Mouse (Mus musculus): ENCODE data around the gene Tlx2. TPM values are rescaled to one million over a fixed set of nuclear protein-coding genes. Genes with fewer than 3 reads are reported as not detected.

Tlx2 gene
- polyA plus RNA-seq, 1 experiment from 2014 or later, result 3.4 TPM

DNA sequence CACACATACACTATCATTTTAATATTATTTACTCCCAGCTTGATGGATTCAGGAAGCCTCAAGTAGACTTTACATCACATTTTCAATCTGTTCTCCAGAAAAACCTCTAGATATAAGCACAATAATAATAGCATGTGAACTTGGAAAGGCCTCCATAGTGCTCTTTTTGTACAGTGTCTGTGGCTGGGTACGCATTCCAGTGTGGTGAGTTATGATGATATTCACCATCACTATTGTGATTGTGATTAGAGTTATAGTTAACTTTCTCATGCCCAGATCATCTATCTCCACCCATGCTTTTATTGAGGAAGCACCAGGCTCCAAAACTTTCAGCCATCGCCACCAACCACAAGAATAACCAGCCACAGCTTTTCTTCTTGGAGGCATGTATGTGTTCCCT lies 46.3 kb downstream of the Tlx2 start:
- Histone ChIP-seq H3K27me3 (ENCODE audit: control insufficient read depth, insufficient read depth, low read length) (no peaks in the 10 kb centered on the region), H3K27ac (ENCODE audit: low read length) (no peak overlapping the region), H3K9me3 (replicated peaks; ENCODE audit: control insufficient read depth, low read length) (no peaks in the 10 kb centered on the region), H3K36me3 (ENCODE audit: control insufficient read depth, insufficient read depth, low read length) (no peaks in the 10 kb centered on the region), H3K4me3 (replicated peaks; ENCODE audit: low read length) (no peak overlapping the region), H3K9ac (ENCODE audit: low read length) (no peak overlapping the region), H3K4me1 (ENCODE audit: control insufficient read depth, insufficient read depth, low read length) (no peaks in the 10 kb centered on the region; the same call in 1 of the 2 replicates), H3K4me2 (ENCODE audit: low read depth, low read length) (no peak overlapping the region)
- WGBS, result 86% methylated on average over 2 of the region's 2 CpGs
- ATAC-seq (ENCODE audit: insufficient read depth, low FRiP score), result no peak

DNA sequence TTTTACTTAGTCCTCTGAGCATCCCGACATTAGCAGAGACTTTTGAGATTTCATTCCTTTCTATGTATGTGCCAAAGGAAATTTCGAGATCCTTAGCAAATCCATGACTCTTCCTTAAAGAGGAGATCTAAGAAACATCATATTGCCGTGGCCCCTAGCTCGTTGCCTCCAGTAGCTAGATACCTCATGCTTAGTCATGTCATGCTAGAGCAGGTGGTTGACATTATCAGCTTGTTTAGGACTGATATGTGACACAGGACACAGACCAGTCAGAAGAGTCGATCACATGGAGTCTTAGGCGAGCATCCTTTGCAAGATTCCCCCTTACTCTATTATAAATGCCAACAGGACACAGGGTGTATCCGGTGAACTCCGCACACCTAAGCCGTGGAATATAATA lies 47.1 kb downstream of the Tlx2 start:
- Histone ChIP-seq H3K27me3 (ENCODE audit: control insufficient read depth, insufficient read depth, low read length) (no peaks in the 10 kb centered on the region), H3K9ac (ENCODE audit: low read length) (no peak overlapping the region), H3K9me3 (replicated peaks; ENCODE audit: control insufficient read depth, low read length) (no peaks in the 10 kb centered on the region), H3K36me3 (ENCODE audit: control insufficient read depth, insufficient read depth, low read length) (no peaks in the 10 kb centered on the region), H3K4me2 (ENCODE audit: low read depth, low read length) (no peak overlapping the region), H3K4me3 (replicated peaks; ENCODE audit: low read length) (no peak overlapping the region), H3K27ac (ENCODE audit: low read length) (no peak overlapping the region), H3K4me1 (ENCODE audit: control insufficient read depth, insufficient read depth, low read length) (no peaks in the 10 kb centered on the region; the same call in 1 of the 2 replicates)
- no peak for ATAC-seq (ENCODE audit: insufficient read depth, low FRiP score)
- 84% methylated on average over 9 of the region's 9 CpGs for WGBS

DNA sequence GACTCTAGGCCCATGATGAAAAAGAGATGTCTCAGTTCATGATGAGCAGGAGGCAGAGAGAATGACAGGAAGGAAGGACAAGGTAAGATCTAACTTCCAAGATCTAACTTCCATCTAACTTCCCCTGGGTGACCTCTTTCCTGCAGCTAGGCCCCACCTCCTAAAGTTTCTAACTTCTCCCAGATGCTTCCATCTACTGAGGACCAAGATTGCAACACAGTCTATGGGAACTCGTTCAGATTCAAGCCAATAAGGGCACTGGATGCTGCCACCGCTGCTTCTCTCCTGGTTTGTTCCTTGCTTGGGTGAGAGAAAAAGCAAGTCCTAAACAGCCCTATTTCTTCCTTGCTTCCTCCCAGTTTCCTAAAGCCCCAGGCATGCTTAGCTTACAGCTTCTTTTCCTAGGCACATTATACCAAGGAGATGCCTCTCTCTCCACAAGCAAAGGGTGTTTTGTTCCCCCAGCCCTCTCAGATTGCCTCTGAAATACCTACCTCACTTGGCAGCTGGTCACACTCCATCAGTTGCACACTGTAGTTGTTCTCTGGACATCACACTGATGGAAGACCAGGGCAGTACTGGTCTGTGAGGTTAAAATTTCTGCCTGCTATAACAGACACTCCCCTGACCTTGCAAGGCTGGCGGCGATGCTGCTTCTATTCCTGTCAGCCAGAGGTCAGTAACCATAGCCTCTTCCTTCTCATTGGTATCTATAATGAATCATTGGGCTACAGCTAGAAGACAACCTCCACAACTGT lies 49.1 kb downstream of the Tlx2 start:
- ATAC-seq (ENCODE audit: insufficient read depth, low FRiP score), result no peak

DNA sequence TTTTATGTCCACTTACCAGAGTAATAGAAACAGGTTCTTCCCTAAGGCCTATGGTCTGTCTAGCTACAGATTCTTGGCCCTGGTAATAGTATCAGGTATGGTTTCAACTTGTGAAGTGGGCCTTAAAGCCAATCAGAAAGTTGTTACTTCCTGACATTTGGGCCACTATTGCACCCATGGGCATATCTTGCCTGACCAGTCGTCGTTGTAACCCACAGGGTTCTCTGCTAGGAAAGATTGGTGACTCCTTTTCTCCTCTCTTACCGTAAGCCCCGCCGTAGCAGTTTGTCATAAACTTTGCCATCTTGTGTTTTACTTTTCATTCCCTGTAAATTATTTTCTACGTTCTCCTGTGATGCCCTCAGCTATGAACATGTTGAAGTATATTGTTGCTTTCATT lies 50.0 kb downstream of the Tlx2 start:
- H3K4me1 ChIP-seq (ENCODE audit: control insufficient read depth, insufficient read depth, low read length), result no peaks in the 10 kb centered on the region; the same call in 1 of the 2 replicates
- no peak for ATAC-seq (ENCODE audit: insufficient read depth, low FRiP score)
- no peaks in the 10 kb centered on the region for H3K9me3 ChIP-seq (replicated peaks; ENCODE audit: control insufficient read depth, low read length)
- H3K27ac ChIP-seq (ENCODE audit: low read length), result no peak overlapping the region
- no peak overlapping the region for H3K4me2 ChIP-seq (ENCODE audit: low read depth, low read length)
- WGBS, result 88% methylated on average over 6 of the region's 6 CpGs
- H3K27me3 ChIP-seq (ENCODE audit: control insufficient read depth, insufficient read depth, low read length), result no peaks in the 10 kb centered on the region
- no peaks in the 10 kb centered on the region for H3K36me3 ChIP-seq (ENCODE audit: control insufficient read depth, insufficient read depth, low read length)
- H3K9ac ChIP-seq (ENCODE audit: low read length), result no peak overlapping the region
- no peak overlapping the region for H3K4me3 ChIP-seq (replicated peaks; ENCODE audit: low read length)

More for the DNA sequence above, 49.1 kb downstream of the Tlx2 start:
- H3K4me2 ChIP-seq (ENCODE audit: low read depth, low read length), result no peak overlapping the region
- no peaks in the 10 kb centered on the region for H3K4me1 ChIP-seq (ENCODE audit: control insufficient read depth, insufficient read depth, low read length)
- no peak overlapping the region for H3K27ac ChIP-seq (ENCODE audit: low read length)
- H3K9ac ChIP-seq (ENCODE audit: low read length), result no peak overlapping the region
- 79% methylated on average over 4 of the region's 4 CpGs for WGBS
- H3K4me3 ChIP-seq (replicated peaks; ENCODE audit: low read length), result no peak overlapping the region
- no peaks in the 10 kb centered on the region for H3K36me3 ChIP-seq (ENCODE audit: control insufficient read depth, insufficient read depth, low read length)
- H3K9me3 ChIP-seq (replicated peaks; ENCODE audit: control insufficient read depth, low read length), result no peaks in the 10 kb centered on the region
- no peaks in the 10 kb centered on the region for H3K27me3 ChIP-seq (ENCODE audit: control insufficient read depth, insufficient read depth, low read length)

DNA sequence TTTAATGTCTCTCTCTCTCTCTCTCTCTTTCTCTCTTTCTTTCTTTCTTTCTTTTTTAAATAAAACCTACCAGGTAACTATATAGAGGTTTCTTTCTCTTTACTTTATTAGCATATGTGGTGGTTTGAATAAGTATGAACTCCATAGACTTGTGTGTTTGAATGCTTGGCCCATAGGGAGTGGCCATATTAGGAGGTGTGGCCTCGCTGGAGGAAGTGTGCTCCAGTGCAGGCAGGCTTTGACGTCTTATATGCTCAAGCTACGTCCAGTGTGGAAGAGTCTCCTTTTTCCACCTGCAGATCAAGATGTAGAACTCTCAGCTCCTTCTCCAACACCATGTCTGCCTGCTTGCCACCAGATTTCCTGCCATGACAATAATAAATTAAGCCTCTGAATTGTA lies 51.0 kb downstream of the Tlx2 start:
- Histone ChIP-seq H3K9me3 (replicated peaks; ENCODE audit: control insufficient read depth, low read length) (no peaks in the 10 kb centered on the region), H3K36me3 (ENCODE audit: control insufficient read depth, insufficient read depth, low read length) (no peaks in the 10 kb centered on the region), H3K4me1 (ENCODE audit: control insufficient read depth, insufficient read depth, low read length) (peaks cover 7% of the 10 kb centered on the region; the same call in 1 of the 2 replicates), H3K4me3 (replicated peaks; ENCODE audit: low read length) (no peak overlapping the region), H3K27ac (ENCODE audit: low read length) (no peak overlapping the region), H3K4me2 (ENCODE audit: low read depth, low read length) (no peak overlapping the region), H3K9ac (ENCODE audit: low read length) (no peak overlapping the region), H3K27me3 (ENCODE audit: control insufficient read depth, insufficient read depth, low read length) (no peaks in the 10 kb centered on the region)
- WGBS, result 65% methylated on average over 3 of the region's 3 CpGs
- no peak for ATAC-seq (ENCODE audit: insufficient read depth, low FRiP score)

MicroRNAs within 50 kb of the gene (microRNA counts, 519-probe panel; counts per million panel counts)
- 1,655 counts per million, percentile 25 among the panel's probes with 10 or more counts for microRNA mmu-miR-3470a+mmu-miR-3470b

Small RNA genes lying within 50 kb of the gene (microRNA-seq; reads per million reads assigned to microRNA genes)
- not detected for gene Mir3470a
- not detected for gene Mir7040

Other genes starting within 250 kb of the Tlx2 start
- 1.4 and 1.5 TPM in 2 replicates for gene Sema4f, start 130.5 kb downstream of the Tlx2 start, polyA plus RNA-seq (2015; fragmentation: Nextera tagmentation; extraction: Ambion mirVana)
- gene M1ap, start 123.4 kb downstream of the Tlx2 start, polyA plus RNA-seq (2015; fragmentation: Nextera tagmentation; extraction: Ambion mirVana), result 0.26 and 1.0 TPM in 2 replicates
- 10.5 and 11.3 TPM in 2 replicates for gene Dok1, start 36.8 kb downstream of the Tlx2 start, polyA plus RNA-seq (2015; fragmentation: Nextera tagmentation; extraction: Ambion mirVana)
- gene Loxl3, start 36.1 kb downstream of the Tlx2 start, polyA plus RNA-seq (2015; fragmentation: Nextera tagmentation; extraction: Ambion mirVana), result 19.4 and 19.5 TPM in 2 replicates
- 228 and 235 TPM in 2 replicates for gene Aup1, start 15.8 kb downstream of the Tlx2 start, polyA plus RNA-seq (2015; fragmentation: Nextera tagmentation; extraction: Ambion mirVana)
- 66.5 and 72.3 TPM in 2 replicates for gene Htra2, start 15.0 kb downstream of the Tlx2 start, polyA plus RNA-seq (2015; fragmentation: Nextera tagmentation; extraction: Ambion mirVana)
- 6.0 and 6.4 TPM in 2 replicates for gene Dqx1, start 12.4 kb downstream of the Tlx2 start, polyA plus RNA-seq (2015; fragmentation: Nextera tagmentation; extraction: Ambion mirVana)
- gene Pcgf1, start 7.6 kb upstream of the Tlx2 start, polyA plus RNA-seq (2015; fragmentation: Nextera tagmentation; extraction: Ambion mirVana), result 25.1 and 28.8 TPM in 2 replicates
- gene Lbx2, start 16.1 kb upstream of the Tlx2 start, polyA plus RNA-seq (2015; fragmentation: Nextera tagmentation; extraction: Ambion mirVana), result 0.58 and 0.65 TPM in 2 replicates
- gene Ccdc142, start 31.3 kb upstream of the Tlx2 start, polyA plus RNA-seq (2015; fragmentation: Nextera tagmentation; extraction: Ambion mirVana), result 1.2 and 1.5 TPM in 2 replicates
- 1.8 TPM in 2 replicates for gene Gm42688, start 31.3 kb upstream of the Tlx2 start, polyA plus RNA-seq (2015; fragmentation: Nextera tagmentation; extraction: Ambion mirVana)
- 115 and 123 TPM in 2 replicates for gene Mrpl53, start 38.7 kb upstream of the Tlx2 start, polyA plus RNA-seq (2015; fragmentation: Nextera tagmentation; extraction: Ambion mirVana)
- gene Mogs, start 45.2 kb upstream of the Tlx2 start, polyA plus RNA-seq (2015; fragmentation: Nextera tagmentation; extraction: Ambion mirVana), result 8.3 TPM in 2 replicates
- 87.9 and 93.8 TPM in 2 replicates for gene Wbp1, start 51.3 kb upstream of the Tlx2 start, polyA plus RNA-seq (2015; fragmentation: Nextera tagmentation; extraction: Ambion mirVana)
- gene Ino80b, start 55.1 kb upstream of the Tlx2 start, polyA plus RNA-seq (2015; fragmentation: Nextera tagmentation; extraction: Ambion mirVana), result 7.9 and 8.4 TPM in 2 replicates
- 39.7 and 42.8 TPM in 2 replicates for gene Rtkn, start 65.2 kb upstream of the Tlx2 start, polyA plus RNA-seq (2015; fragmentation: Nextera tagmentation; extraction: Ambion mirVana)
- gene Wdr54, start 86.1 kb upstream of the Tlx2 start, polyA plus RNA-seq (2015; fragmentation: Nextera tagmentation; extraction: Ambion mirVana), result 4.1 and 5.0 TPM in 2 replicates
- gene 1700003E16Rik, start 86.1 kb upstream of the Tlx2 start, polyA plus RNA-seq (2015; fragmentation: Nextera tagmentation; extraction: Ambion mirVana), result 2.1 and 2.2 TPM in 2 replicates
- gene Dctn1, start 95.6 kb upstream of the Tlx2 start, polyA plus RNA-seq (2015; fragmentation: Nextera tagmentation; extraction: Ambion mirVana), result 73.7 and 74.1 TPM in 2 replicates
- gene Slc4a5, start 149.5 kb upstream of the Tlx2 start, polyA plus RNA-seq (2015; fragmentation: Nextera tagmentation; extraction: Ambion mirVana), result 0.30 and 0.60 TPM in 2 replicates

Measured in stomach, embryonic 16.5 days (tissue).